Mouse (Mus musculus) stomach, embryonic 14.5 days (tissue): ENCODE data around the gene Pdlim5. TPM values are rescaled to one million over a fixed set of nuclear protein-coding genes. Genes with fewer than 3 reads are reported as not detected.

ENCODE experiments used
- ATAC-seq: fragments of 200-750 bp; cut with Nextera tagmentation; 2 replicates; pipeline ENCODE4 v1.8.0; 2017; ENCODE audit warnings: low read depth, moderate TSS enrichment; ENCODE audit not compliant: insufficient number of reproducible peaks, insufficient read depth, low FRiP score
- H3K27ac ChIP-seq: fragments of 300-500 bp; sonication (generic); 2 replicates; pipeline ENCODE4 v1.5.1; 2014; ENCODE audit warnings: mild to moderate bottlenecking, low read length, moderate library complexity, mixed read lengths
- H3K27me3 ChIP-seq: fragments of 300-500 bp; sonication (generic); 2 replicates; pipeline ENCODE4 v1.6.1; 2014; ENCODE audit warnings: low read length, control low read depth, mixed read lengths; ENCODE audit not compliant: control insufficient read depth, insufficient read depth
- H3K36me3 ChIP-seq: fragments of 300-500 bp; sonication (generic); 2 replicates; pipeline ENCODE4 v1.6.1; 2014; ENCODE audit warnings: mild to moderate bottlenecking, control low read depth, low read length, moderate library complexity, mixed read lengths; ENCODE audit not compliant: control insufficient read depth, insufficient read depth
- H3K4me1 ChIP-seq: fragments of 300-500 bp; sonication (generic); 2 replicates; pipeline ENCODE4 v1.6.1; 2014; ENCODE audit warnings: low read length, control low read depth, mixed read lengths; ENCODE audit not compliant: control insufficient read depth, insufficient read depth
- H3K4me2 ChIP-seq: fragments of 300-500 bp; sonication (generic); replicated peaks from 2 replicates; pipeline ENCODE4 v1.6.1; 2014; ENCODE audit warnings: low read depth, low read length, control low read depth
- H3K4me3 ChIP-seq: fragments of 300-500 bp; sonication (generic); 2 replicates; pipeline ENCODE4 v1.5.1; 2014; ENCODE audit warnings: low read depth, low read length, control low read depth
- H3K9ac ChIP-seq: fragments of 300-500 bp; sonication (generic); replicated peaks from 2 replicates; pipeline ENCODE4 v1.6.1; 2014; ENCODE audit warnings: low read depth, mild to moderate bottlenecking, control low read depth, low read length, moderate library complexity, mixed read lengths
- H3K9me3 ChIP-seq: fragments of 300-500 bp; sonication (generic); 2 replicates; pipeline ENCODE4 v1.6.1; 2016; ENCODE audit warnings: low read depth, low read length, control low read depth; ENCODE audit not compliant: control insufficient read depth
- WGBS: fragments of 180-500 bp; shearing (Covaris S2); extraction: QIAGEN DNeasy Blood & Tissue Kit; methylation state at CpG from one replicate; pipeline ENCODE4 v1.1.7; 2014; 5-methylcytosine and 5-hydroxymethylcytosine counted together
- polyA plus RNA-seq: library from polyadenylated mRNA; unstranded; fragments of >200 nt; fragmentation: Nextera tagmentation; extraction: Ambion mirVana; gene quantifications from 2 replicates; pipeline ENCODE4 v1.2.1, GENCODE M21; 2014

Pdlim5 gene
- polyA plus RNA-seq, 1 experiment from 2014 or later: 51.1 TPM

- H3K27me3 ChIP-seq: no peaks in the 10 kb centered on the region
- no peak overlapping the region for H3K9ac ChIP-seq
- no peaks in the 10 kb centered on the region for H3K36me3 ChIP-seq
- H3K4me3 ChIP-seq: no peak overlapping the region
- no peak for ATAC-seq
- peak overlapping the region; percentile 78; the same call in 1 of the 2 replicates for H3K27ac ChIP-seq
- 77% methylated on average over 2 of the region's 2 CpGs for WGBS
- no peaks in the 10 kb centered on the region for H3K9me3 ChIP-seq
- H3K4me2 ChIP-seq: no peak overlapping the region
- peaks cover 9% of the 10 kb centered on the region; the same call in 1 of the 2 replicates for H3K4me1 ChIP-seq
Measured at GRCm38 (mm10) chr3:142340701-142341100, 54.8 kb downstream of the Pdlim5 start.

GRCm38 (mm10) chr3:142339440-142340251 is 55.9 kb downstream of the Pdlim5 start:
- peak overlapping the region; percentile 87 for H3K27ac ChIP-seq
- no peaks in the 10 kb centered on the region for H3K27me3 ChIP-seq
- no peak overlapping the region for H3K4me2 ChIP-seq
- WGBS: 46% methylated on average over 6 of the region's 6 CpGs
- H3K9ac ChIP-seq: no peak overlapping the region
- H3K36me3 ChIP-seq: no peaks in the 10 kb centered on the region
- H3K4me3 ChIP-seq: no peak overlapping the region
- no peaks in the 10 kb centered on the region for H3K9me3 ChIP-seq
- 0 out of 2 replicates have a peak, but pooled peaks cover 3% of the 10 kb centered on the region for H3K4me1 ChIP-seq
- ATAC-seq: peak; percentile 94

GRCm38 (mm10) chr3:142338058-142338457 is 57.4 kb downstream of the Pdlim5 start:
- Histone ChIP-seq H3K36me3 (no peaks in the 10 kb centered on the region), H3K27me3 (no peaks in the 10 kb centered on the region), H3K4me1 (0 out of 2 replicates have a peak, but pooled peaks cover 3% of the 10 kb centered on the region), H3K9ac (no peak overlapping the region), H3K9me3 (no peaks in the 10 kb centered on the region), H3K27ac (no peak overlapping the region), H3K4me2 (no peak overlapping the region), H3K4me3 (no peak overlapping the region)
- WGBS: 74% methylated on average over 4 of the region's 4 CpGs
- ATAC-seq: no peak

GRCm38 (mm10) chr3:142334496-142334895 is 61.0 kb downstream of the Pdlim5 start:
- Histone ChIP-seq H3K9ac (no peak overlapping the region), H3K4me1 (0 out of 2 replicates have a peak, but pooled peaks cover under 1% of the 10 kb centered on the region), H3K27me3 (no peaks in the 10 kb centered on the region), H3K9me3 (no peaks in the 10 kb centered on the region), H3K4me3 (no peak overlapping the region), H3K4me2 (no peak overlapping the region), H3K36me3 (no peaks in the 10 kb centered on the region), H3K27ac (no peak overlapping the region)
- 75% methylated on average over 3 of the region's 3 CpGs for WGBS
- ATAC-seq: no peak

GRCm38 (mm10) chr3:142333458-142333857 is 62.0 kb downstream of the Pdlim5 start:
- Histone ChIP-seq H3K4me1 (no peaks in the 10 kb centered on the region), H3K27me3 (no peaks in the 10 kb centered on the region), H3K9ac (no peak overlapping the region), H3K27ac (no peak overlapping the region), H3K36me3 (no peaks in the 10 kb centered on the region), H3K4me3 (no peak overlapping the region), H3K9me3 (no peaks in the 10 kb centered on the region), H3K4me2 (no peak overlapping the region)
- WGBS: 86% methylated on average over 1 of the region's 1 CpGs
- no peak for ATAC-seq

- Histone ChIP-seq H3K27me3 (no peaks in the 10 kb centered on the region), H3K4me1 (no peaks in the 10 kb centered on the region), H3K9ac (no peak overlapping the region), H3K4me2 (no peak overlapping the region), H3K27ac (no peak overlapping the region), H3K36me3 (no peaks in the 10 kb centered on the region), H3K9me3 (no peaks in the 10 kb centered on the region), H3K4me3 (no peak overlapping the region)
- 51% methylated on average over 4 of the region's 4 CpGs for WGBS
- ATAC-seq: no peak
Measured at GRCm38 (mm10) chr3:142332716-142333115, 62.8 kb downstream of the Pdlim5 start.

- Histone ChIP-seq H3K27ac (no peak overlapping the region), H3K4me3 (no peak overlapping the region), H3K36me3 (no peaks in the 10 kb centered on the region), H3K9ac (no peak overlapping the region), H3K4me1 (no peaks in the 10 kb centered on the region), H3K27me3 (no peaks in the 10 kb centered on the region), H3K9me3 (no peaks in the 10 kb centered on the region), H3K4me2 (no peak overlapping the region)
- no peak for ATAC-seq
- 80% methylated on average over 4 of the region's 4 CpGs for WGBS
Measured at GRCm38 (mm10) chr3:142331872-142332554, 63.5 kb downstream of the Pdlim5 start.

GRCm38 (mm10) chr3:142330425-142330824 is 65.1 kb downstream of the Pdlim5 start:
- no peaks in the 10 kb centered on the region for H3K9me3 ChIP-seq
- H3K4me2 ChIP-seq: no peak overlapping the region
- no peak overlapping the region for H3K27ac ChIP-seq
- H3K36me3 ChIP-seq: no peaks in the 10 kb centered on the region
- H3K4me1 ChIP-seq: no peaks in the 10 kb centered on the region
- H3K4me3 ChIP-seq: no peak overlapping the region
- H3K9ac ChIP-seq: no peak overlapping the region
- H3K27me3 ChIP-seq: no peaks in the 10 kb centered on the region
- WGBS: 66% methylated on average over 3 of the region's 3 CpGs
- no peak for ATAC-seq
